ENCODE assay signal across 30 mouse cellular contexts in genomic region chr9:66339714-66340113, GRCm38 (mm10).
"Had no signal": no experiment of that assay in that cellular context is flagged by ENCODE, and none has a peak within 500 bp of the region (broad histone marks: within the 10 kb centered on the region; RNA-seq: fewer than 3 reads in every experiment).

No protein-coding gene starts in this region.

- H3K4me3 ChIP-seq: limb, embryonic 10.5 days; limb, embryonic 12.5 days; limb, embryonic 13.5 days; limb, embryonic 15.5 days; liver, embryonic 13.5 days; liver, embryonic 15.5 days; lung, embryonic 15.5 days; megakaryocyte, embryonic 14.5 days; midbrain, embryonic 10.5 days; midbrain, embryonic 12.5 days; midbrain, embryonic 13.5 days; midbrain, embryonic 15.5 days; myocyte; neural tube, embryonic 12.5 days had no signal

- ATAC-seq: lung, postnatal 0 days; midbrain, embryonic 13.5 days; midbrain, embryonic 15.5 days; midbrain, embryonic 16.5 days had no signal

- H3K9ac ChIP-seq: limb, embryonic 12.5 days; limb, embryonic 13.5 days; limb, embryonic 15.5 days; liver, embryonic 13.5 days; liver, embryonic 14.5 days; liver, embryonic 15.5 days; lung, embryonic 14.5 days; lung, embryonic 15.5 days; midbrain, embryonic 12.5 days; midbrain, embryonic 13.5 days; midbrain, embryonic 15.5 days; neural tube, embryonic 12.5 days had no signal

- H3K27me3 ChIP-seq: limb, embryonic 12.5 days; limb, embryonic 13.5 days; limb, embryonic 15.5 days; midbrain, embryonic 12.5 days; midbrain, embryonic 13.5 days; midbrain, embryonic 15.5 days; neural tube, embryonic 12.5 days had no signal

- H3K36me3 ChIP-seq: limb, embryonic 10.5 days; limb, embryonic 12.5 days; limb, embryonic 13.5 days; limb, embryonic 15.5 days; liver, embryonic 13.5 days; liver, embryonic 15.5 days; lung, embryonic 15.5 days; midbrain, embryonic 10.5 days; midbrain, embryonic 12.5 days; midbrain, embryonic 13.5 days; midbrain, embryonic 15.5 days; neural tube, embryonic 12.5 days had no signal

- H3K4me1 ChIP-seq: limb, embryonic 13.5 days; limb, embryonic 15.5 days; midbrain, embryonic 10.5 days; midbrain, embryonic 12.5 days; midbrain, embryonic 13.5 days; midbrain, embryonic 15.5 days; neural tube, embryonic 12.5 days had no signal

- H3K9me3 ChIP-seq: limb, embryonic 10.5 days; limb, embryonic 12.5 days; limb, embryonic 13.5 days; limb, embryonic 15.5 days; liver, embryonic 13.5 days; liver, embryonic 15.5 days; lung, embryonic 15.5 days; megakaryocyte, embryonic 14.5 days; midbrain, embryonic 10.5 days; midbrain, embryonic 12.5 days; midbrain, embryonic 13.5 days; midbrain, embryonic 15.5 days; neural tube, embryonic 12.5 days had no signal

- DNase-seq: left cerebral cortex, postnatal 4 days; liver; liver, embryonic 13.5 days; lung, adult 18-20 months; lung, adult 2 months; lung, embryonic 14.5 days; lung, postnatal 10 days; lung, postnatal 14 days; lung, postnatal 36 days; lung, postnatal 4 days; midbrain, embryonic 14.5 days had no signal

- H3K4me2 ChIP-seq: limb, embryonic 12.5 days; limb, embryonic 13.5 days; limb, embryonic 15.5 days; liver, embryonic 11.5 days; liver, embryonic 13.5 days; liver, embryonic 15.5 days; lung, embryonic 14.5 days; lung, embryonic 15.5 days; midbrain, embryonic 11.5 days; midbrain, embryonic 12.5 days; midbrain, embryonic 13.5 days; midbrain, embryonic 15.5 days; neural tube, embryonic 12.5 days had no signal

- H3K27ac ChIP-seq: limb, embryonic 10.5 days; limb, embryonic 12.5 days; limb, embryonic 13.5 days; limb, embryonic 15.5 days; liver, embryonic 14.5 days; lung, embryonic 15.5 days; macrophage; midbrain, embryonic 10.5 days; midbrain, embryonic 12.5 days; midbrain, embryonic 13.5 days; midbrain, embryonic 15.5 days; neural tube, embryonic 12.5 days had no signal
